Mouse (Mus musculus) erythroblast, embryonic 14.5 days (primary cell): Measurements from ENCODE around the gene Prx.

Experiments
- GATA1 ChIP-seq: IDR thresholded peaks from 2 replicates; pipeline ENCODE4 v1.6.1; 2012; ENCODE audit warnings: low read length, inconsistent platforms, mixed read lengths
- TAL1 ChIP-seq: IDR thresholded peaks from 3 replicates; pipeline ENCODE4 v1.6.1; 2012; ENCODE audit warnings: low read length, inconsistent platforms, mixed read lengths

GRCm38 (mm10) chr7:27530937-27531336, 31.8 kb downstream of the Prx start:
- TF ChIP-seq GATA1, result no peak
- TF ChIP-seq TAL1, result no peak
